Mouse (Mus musculus): ENCODE measurements at regions not wholly inside any gene's neighbourhood (a gene's known extent, or its start where the extent isn't known, plus 50 kb on each side); places are given as distances from the start of the nearest gene placed in this dataset.

DNA sequence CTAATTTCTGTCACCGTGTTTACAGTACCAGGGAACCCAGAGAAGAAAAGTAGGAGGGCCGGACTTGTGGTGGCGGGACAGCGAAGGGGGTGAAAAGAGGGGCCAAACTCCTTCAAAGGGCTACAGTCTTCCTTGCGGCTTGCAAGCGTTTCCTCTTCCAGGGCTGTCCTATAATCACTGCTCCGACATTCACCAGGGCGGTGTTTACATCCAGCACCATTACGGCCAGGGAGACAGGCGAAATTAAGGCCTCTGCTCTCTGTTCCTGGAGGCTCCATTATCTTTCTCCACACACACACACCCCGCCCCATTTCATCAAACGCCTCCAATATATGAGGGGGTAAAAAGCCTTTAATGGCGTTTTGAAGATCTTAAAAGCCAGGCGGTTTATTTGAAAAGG, 162.8 kb upstream of the Tbx3 start:
- 41% methylated on average over 14 of the region's 14 CpGs for WGBS
- H3K4me2 ChIP-seq (replicated peaks; ENCODE audit: low read depth, low read length) = no peak overlapping the region
- no peaks in the 10 kb centered on the region for H3K9me3 ChIP-seq (ENCODE audit: low read length)
- ATAC-seq = peak; percentile 41
- no peak overlapping the region for H3K9ac ChIP-seq (replicated peaks; ENCODE audit: low read depth)
- H3K27me3 ChIP-seq (replicated peaks; ENCODE audit: insufficient read depth, low read length) = no peaks in the 10 kb centered on the region
- TF ChIP-seq CTCF (IDR thresholded peaks at IDR 0.05) (no peak), EP300 (IDR thresholded peaks at IDR 0.05) (no peak)
- no peak overlapping the region for H3K27ac ChIP-seq (ENCODE audit: low read length)
- no peaks in the 10 kb centered on the region for H3K4me1 ChIP-seq (ENCODE audit: insufficient read depth, low read depth, low read length)
- no peaks in the 10 kb centered on the region for H3K36me3 ChIP-seq (ENCODE audit: insufficient read depth, low read length)
- peak; percentile 20 for DNase-seq (ENCODE audit: low spot score)
- no peak overlapping the region for H3K4me3 ChIP-seq (ENCODE audit: low read depth, low read length)

DNA sequence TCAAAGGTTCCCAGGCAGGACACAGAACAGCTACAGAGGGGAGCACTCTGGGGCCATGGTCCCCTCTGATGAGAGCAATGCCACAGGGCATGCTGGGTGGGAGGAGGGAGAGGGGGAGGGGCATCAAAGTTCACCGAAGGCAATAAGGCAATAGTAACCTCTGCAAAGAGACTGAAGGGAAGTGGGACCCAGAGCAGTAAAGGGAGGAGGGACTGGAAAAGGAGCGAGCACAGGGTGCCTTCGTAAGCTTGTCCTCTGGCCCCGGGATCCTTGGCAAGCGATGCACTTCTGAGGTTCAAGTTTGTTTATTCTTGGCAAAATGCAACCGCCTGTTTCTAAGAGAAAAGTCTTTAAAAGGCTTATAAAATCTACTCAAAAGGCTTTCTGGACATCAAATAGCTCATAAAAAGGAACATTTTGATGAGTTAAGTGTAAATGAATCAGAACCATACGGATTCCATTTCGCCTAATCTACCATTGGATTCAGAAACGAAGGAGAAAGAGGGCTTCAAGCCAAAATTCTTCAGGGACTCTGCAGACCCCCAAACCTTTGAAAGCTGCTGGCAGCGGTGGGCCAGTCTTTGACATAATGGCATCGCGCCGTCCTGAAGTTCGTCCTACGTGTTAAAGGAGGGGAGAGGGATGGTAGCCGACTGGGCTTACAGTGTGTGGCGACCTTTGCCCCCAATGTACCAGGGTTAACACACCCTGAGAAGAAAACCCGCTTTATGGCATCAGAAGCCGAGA, 151.8 kb upstream of the Tbx3 start:
- no peak overlapping the region for H3K27ac ChIP-seq (ENCODE audit: low read length)
- H3K27me3 ChIP-seq (replicated peaks; ENCODE audit: insufficient read depth, low read length) = no peaks in the 10 kb centered on the region
- DNase-seq (ENCODE audit: low spot score) (no peak), ATAC-seq (peak; percentile 28; the same call in 1 of the 2 replicates)
- no peaks in the 10 kb centered on the region for H3K36me3 ChIP-seq (ENCODE audit: insufficient read depth, low read length)
- no peak overlapping the region for H3K4me2 ChIP-seq (replicated peaks; ENCODE audit: low read depth, low read length)
- H3K9ac ChIP-seq (replicated peaks; ENCODE audit: low read depth) = no peak overlapping the region
- no peaks in the 10 kb centered on the region for H3K4me1 ChIP-seq (ENCODE audit: insufficient read depth, low read depth, low read length)
- H3K4me3 ChIP-seq (ENCODE audit: low read depth, low read length) = no peak overlapping the region
- no peak for TF ChIP-seq EP300 (IDR thresholded peaks at IDR 0.05)
- no peak for TF ChIP-seq CTCF (IDR thresholded peaks at IDR 0.05)
- WGBS = 60% methylated on average over 19 of the region's 19 CpGs
- H3K9me3 ChIP-seq (ENCODE audit: low read length) = no peaks in the 10 kb centered on the region

DNA sequence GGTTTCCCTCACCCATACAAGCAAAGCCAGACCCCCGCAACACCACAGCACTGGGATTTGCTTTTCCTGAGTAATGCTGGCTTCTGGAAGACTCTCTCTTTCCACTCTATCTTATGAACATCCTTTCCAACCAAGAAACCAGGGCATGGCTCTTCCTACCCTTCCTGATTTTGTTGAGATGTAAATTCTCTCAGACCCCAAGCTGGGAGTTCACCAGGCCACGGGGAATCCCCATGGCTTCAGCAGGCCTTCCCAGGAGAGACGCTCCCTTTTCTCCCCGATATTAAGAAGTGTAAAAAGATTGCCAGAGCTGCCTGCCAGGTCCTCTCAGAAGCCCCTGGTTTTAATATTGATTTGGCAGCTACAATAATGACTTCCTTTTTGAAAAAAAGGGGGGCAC, 146.3 kb upstream of the Tbx3 start:
- WGBS = 38% methylated on average over 4 of the region's 4 CpGs
- Histone ChIP-seq H3K4me1 (ENCODE audit: insufficient read depth, low read depth, low read length) (no peaks in the 10 kb centered on the region), H3K9me3 (ENCODE audit: low read length) (no peaks in the 10 kb centered on the region), H3K9ac (replicated peaks; ENCODE audit: low read depth) (no peak overlapping the region), H3K27me3 (replicated peaks; ENCODE audit: insufficient read depth, low read length) (no peaks in the 10 kb centered on the region), H3K4me2 (replicated peaks; ENCODE audit: low read depth, low read length) (no peak overlapping the region), H3K27ac (ENCODE audit: low read length) (no peak overlapping the region), H3K36me3 (ENCODE audit: insufficient read depth, low read length) (no peaks in the 10 kb centered on the region), H3K4me3 (ENCODE audit: low read depth, low read length) (no peak overlapping the region)
- no peak for ATAC-seq
- DNase-seq (ENCODE audit: low spot score) = no peak
- TF ChIP-seq CTCF (IDR thresholded peaks at IDR 0.05) (no peak), EP300 (IDR thresholded peaks at IDR 0.05) (no peak)

DNA sequence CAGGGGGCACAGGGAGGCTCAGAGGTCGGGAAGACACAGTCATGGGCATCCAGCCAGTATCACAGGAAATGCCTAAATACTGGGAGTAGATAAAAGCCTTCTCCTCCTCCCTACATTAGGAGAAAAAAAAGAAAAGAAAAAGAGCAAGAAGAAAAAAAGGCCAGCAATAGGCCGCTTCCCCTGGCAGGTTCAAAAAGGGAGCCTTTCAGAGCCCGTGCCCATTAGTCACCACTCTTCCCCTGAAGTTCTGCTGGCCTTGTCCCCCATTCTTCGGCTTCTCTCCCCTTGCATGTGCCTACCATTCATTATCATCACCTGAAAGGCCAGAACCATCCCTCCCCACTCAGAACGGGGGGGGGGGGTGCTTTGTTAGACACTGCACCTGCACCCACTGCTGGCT, 144.5 kb upstream of the Tbx3 start:
- H3K4me3 ChIP-seq (ENCODE audit: low read depth, low read length) = no peak overlapping the region
- no peak for DNase-seq (ENCODE audit: low spot score)
- no peak overlapping the region for H3K4me2 ChIP-seq (replicated peaks; ENCODE audit: low read depth, low read length)
- H3K27ac ChIP-seq (ENCODE audit: low read length) = no peak overlapping the region
- H3K4me1 ChIP-seq (ENCODE audit: insufficient read depth, low read depth, low read length) = no peaks in the 10 kb centered on the region
- 50% methylated on average over 5 of the region's 5 CpGs for WGBS
- TF ChIP-seq CTCF (IDR thresholded peaks at IDR 0.05) = no peak
- TF ChIP-seq EP300 (IDR thresholded peaks at IDR 0.05) = no peak
- no peaks in the 10 kb centered on the region for H3K27me3 ChIP-seq (replicated peaks; ENCODE audit: insufficient read depth, low read length)
- ATAC-seq = no peak
- no peak overlapping the region for H3K9ac ChIP-seq (replicated peaks; ENCODE audit: low read depth)
- no peaks in the 10 kb centered on the region for H3K36me3 ChIP-seq (ENCODE audit: insufficient read depth, low read length)
- no peaks in the 10 kb centered on the region for H3K9me3 ChIP-seq (ENCODE audit: low read length)

DNA sequence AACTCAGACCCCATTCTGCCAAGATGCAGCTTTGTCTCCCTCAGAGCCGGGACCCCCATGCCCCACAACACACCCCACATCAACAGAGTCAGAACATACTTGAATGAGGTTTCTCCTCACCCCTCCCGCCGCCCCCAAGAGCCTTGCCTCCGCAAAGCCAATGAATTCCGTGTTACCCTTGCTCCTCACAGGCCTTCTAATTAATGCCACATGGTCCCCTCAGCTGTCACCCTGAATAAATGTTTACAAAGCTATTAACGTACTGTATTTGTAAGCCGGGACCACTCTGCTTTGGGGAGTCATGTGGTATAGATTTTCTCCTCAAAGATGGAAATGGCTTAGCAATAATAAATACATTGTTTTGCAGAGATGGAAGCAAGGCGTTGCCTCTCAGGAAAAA, 140.5 kb upstream of the Tbx3 start:
- no peak overlapping the region for H3K4me3 ChIP-seq (ENCODE audit: low read depth, low read length)
- no peaks in the 10 kb centered on the region for H3K9me3 ChIP-seq (ENCODE audit: low read length)
- H3K4me2 ChIP-seq (replicated peaks; ENCODE audit: low read depth, low read length) = no peak overlapping the region
- TF ChIP-seq EP300 (IDR thresholded peaks at IDR 0.05) (no peak), CTCF (IDR thresholded peaks at IDR 0.05) (no peak)
- ATAC-seq (no peak), DNase-seq (ENCODE audit: low spot score) (no peak)
- H3K9ac ChIP-seq (replicated peaks; ENCODE audit: low read depth) = no peak overlapping the region
- H3K27me3 ChIP-seq (replicated peaks; ENCODE audit: insufficient read depth, low read length) = no peaks in the 10 kb centered on the region
- H3K27ac ChIP-seq (ENCODE audit: low read length) = no peak overlapping the region
- WGBS = 49% methylated on average over 8 of the region's 8 CpGs
- H3K36me3 ChIP-seq (ENCODE audit: insufficient read depth, low read length) = no peaks in the 10 kb centered on the region
- no peaks in the 10 kb centered on the region for H3K4me1 ChIP-seq (ENCODE audit: insufficient read depth, low read depth, low read length)

DNA sequence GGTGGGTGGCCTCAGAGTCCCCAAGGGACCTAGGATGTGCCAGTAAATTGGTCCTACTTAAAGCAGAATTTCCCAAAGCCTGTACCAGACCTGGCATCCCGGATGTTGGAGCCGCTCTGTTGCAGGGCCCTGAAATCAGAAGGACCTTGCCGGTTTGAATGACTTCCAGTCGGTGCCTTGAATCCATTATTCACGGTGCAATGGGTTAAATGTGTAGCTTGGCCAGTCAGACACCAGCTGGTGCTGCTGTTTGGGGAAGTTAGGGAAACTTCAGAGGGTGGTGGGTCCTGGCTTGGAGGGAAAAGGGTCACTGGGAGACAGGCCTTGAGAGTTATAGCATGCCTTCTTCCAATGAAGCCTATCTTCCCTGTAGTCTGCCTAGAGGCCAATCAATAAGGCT, 135.5 kb upstream of the Tbx3 start:
- DNase-seq (ENCODE audit: low spot score) (no peak), ATAC-seq (no peak)
- H3K4me3 ChIP-seq (ENCODE audit: low read depth, low read length) = no peak overlapping the region
- TF ChIP-seq EP300 (IDR thresholded peaks at IDR 0.05) (no peak), CTCF (IDR thresholded peaks at IDR 0.05) (no peak)
- no peak overlapping the region for H3K4me2 ChIP-seq (replicated peaks; ENCODE audit: low read depth, low read length)
- no peaks in the 10 kb centered on the region for H3K9me3 ChIP-seq (ENCODE audit: low read length)
- no peak overlapping the region for H3K9ac ChIP-seq (replicated peaks; ENCODE audit: low read depth)
- no peaks in the 10 kb centered on the region for H3K36me3 ChIP-seq (ENCODE audit: insufficient read depth, low read length)
- no peaks in the 10 kb centered on the region for H3K27me3 ChIP-seq (replicated peaks; ENCODE audit: insufficient read depth, low read length)
- 86% methylated on average over 5 of the region's 5 CpGs for WGBS
- H3K27ac ChIP-seq (ENCODE audit: low read length) = no peak overlapping the region
- no peaks in the 10 kb centered on the region for H3K4me1 ChIP-seq (ENCODE audit: insufficient read depth, low read depth, low read length)

DNA sequence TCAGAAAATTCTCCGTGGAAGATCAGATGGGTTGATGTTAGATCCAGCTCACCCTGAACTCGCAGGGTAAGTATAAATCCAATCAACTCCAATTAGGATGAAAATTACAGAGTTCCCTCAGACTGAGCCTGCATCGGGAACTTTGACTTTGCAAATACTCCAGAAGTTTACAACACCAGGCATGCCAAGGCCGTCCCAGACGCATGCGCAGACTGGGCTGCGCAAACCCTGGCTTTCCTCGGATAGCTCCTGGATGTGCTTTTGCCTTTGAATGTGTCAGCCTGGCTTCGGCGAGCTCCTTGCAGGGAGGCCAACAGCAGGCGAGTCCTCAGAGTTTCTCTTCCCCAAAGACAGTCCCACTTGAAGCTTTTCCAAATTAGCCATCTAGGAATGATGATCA, 127.6 kb upstream of the Tbx3 start:
- ATAC-seq = no peak
- Histone ChIP-seq H3K4me1 (ENCODE audit: insufficient read depth, low read depth, low read length) (no peaks in the 10 kb centered on the region), H3K9me3 (ENCODE audit: low read length) (no peaks in the 10 kb centered on the region), H3K9ac (replicated peaks; ENCODE audit: low read depth) (no peak overlapping the region), H3K4me3 (ENCODE audit: low read depth, low read length) (no peak overlapping the region), H3K4me2 (replicated peaks; ENCODE audit: low read depth, low read length) (no peak overlapping the region), H3K27ac (ENCODE audit: low read length) (no peak overlapping the region), H3K36me3 (ENCODE audit: insufficient read depth, low read length) (no peaks in the 10 kb centered on the region), H3K27me3 (replicated peaks; ENCODE audit: insufficient read depth, low read length) (no peaks in the 10 kb centered on the region)
- WGBS = 81% methylated on average over 11 of the region's 11 CpGs
- TF ChIP-seq EP300 (IDR thresholded peaks at IDR 0.05) (no peak), CTCF (IDR thresholded peaks at IDR 0.05) (no peak)
- no peak for DNase-seq (ENCODE audit: low spot score)

Data from lung, postnatal 0 days (tissue).